Mouse (Mus musculus) intestine, embryonic 16.5 days (tissue): ENCODE measurements around the gene Tmc8. TPM values are rescaled to one million over a fixed set of nuclear protein-coding genes. Genes with fewer than 3 reads are reported as not detected.

Experiments
- ATAC-seq: fragments of 200-750 bp; cut with Nextera tagmentation; 2 replicates; pipeline ENCODE4 v1.8.0; 2017; ENCODE audit warnings: moderate TSS enrichment, moderate library complexity
- H3K27ac ChIP-seq: fragments of 300-500 bp; sonication (generic); 2 replicates; pipeline ENCODE4 v1.5.1; 2014; ENCODE audit warnings: mild to moderate bottlenecking, low read length
- H3K27me3 ChIP-seq: fragments of 300-500 bp; sonication (generic); replicated peaks from 2 replicates; pipeline ENCODE4 v1.6.1; 2014; ENCODE audit warnings: low read length, control low read depth, mixed read lengths; ENCODE audit not compliant: control insufficient read depth, insufficient read depth
- H3K36me3 ChIP-seq: fragments of 300-500 bp; sonication (generic); 2 replicates; pipeline ENCODE4 v1.6.1; 2014; ENCODE audit warnings: low read length, control low read depth; ENCODE audit not compliant: control insufficient read depth, insufficient read depth
- H3K4me1 ChIP-seq: fragments of 300-500 bp; sonication (generic); 2 replicates; pipeline ENCODE4 v1.6.1; 2014; ENCODE audit warnings: low read length, control low read depth, mixed read lengths; ENCODE audit not compliant: control insufficient read depth, insufficient read depth
- H3K4me2 ChIP-seq: fragments of 300-500 bp; sonication (generic); 2 replicates; pipeline ENCODE4 v1.6.1; 2014; ENCODE audit warnings: low read depth, low read length, control low read depth
- H3K4me3 ChIP-seq: fragments of 300-500 bp; sonication (generic); 2 replicates; pipeline ENCODE4 v1.5.1; 2014; ENCODE audit warnings: mild to moderate bottlenecking, low read length
- H3K9ac ChIP-seq: fragments of 300-500 bp; sonication (generic); 2 replicates; pipeline ENCODE4 v1.6.1; 2014; ENCODE audit warnings: low read depth, low read length
- H3K9me3 ChIP-seq: fragments of 300-500 bp; sonication (generic); 2 replicates; pipeline ENCODE4 v1.6.1; 2016; ENCODE audit warnings: low read length, control low read depth; ENCODE audit not compliant: control insufficient read depth
- WGBS: fragments of 180-500 bp; shearing (Covaris S2); extraction: QIAGEN DNeasy Blood & Tissue Kit; methylation state at CpG from one replicate; pipeline ENCODE4 v1.1.7; 2014; 5-methylcytosine and 5-hydroxymethylcytosine counted together
- polyA plus RNA-seq: library from polyadenylated mRNA; unstranded; fragments of >200 nt; fragmentation: Nextera tagmentation; extraction: Ambion mirVana; gene quantifications from 2 replicates; pipeline ENCODE4 v1.2.1, GENCODE M21; 2015

The Tmc8 gene
- polyA plus RNA-seq, 1 experiment from 2014 or later: 14.5 TPM

- Histone ChIP-seq H3K27ac (peak overlapping the region; percentile 92), H3K36me3 (peaks cover 3% of the 10 kb centered on the region; the same call in 1 of the 2 replicates), H3K9ac (peak overlapping the region; percentile 77), H3K4me1 (peaks cover 42% of the 10 kb centered on the region), H3K27me3 (no peaks in the 10 kb centered on the region), H3K4me2 (peak overlapping the region; percentile 91), H3K4me3 (peak overlapping the region; percentile 64), H3K9me3 (no peaks in the 10 kb centered on the region)
- 43% methylated on average over 12 of the region's 12 CpGs for WGBS
- no peak for ATAC-seq
These were observed 2.9 kb upstream of the Tmc8 start for GRCm38 (mm10) chr11:117778851-117779433.

- no peaks in the 10 kb centered on the region for H3K27me3 ChIP-seq
- peak; percentile 41 for ATAC-seq
- H3K9ac ChIP-seq: peak overlapping the region; percentile 77
- WGBS: 4% methylated on average over 38 of the region's 38 CpGs
- no peaks in the 10 kb centered on the region for H3K9me3 ChIP-seq
- H3K4me1 ChIP-seq: peaks cover 42% of the 10 kb centered on the region
- peak overlapping the region; percentile 92 for H3K27ac ChIP-seq
- H3K4me2 ChIP-seq: peak overlapping the region; percentile 91
- H3K4me3 ChIP-seq: peak overlapping the region; percentile 64
- peaks cover 3% of the 10 kb centered on the region; the same call in 1 of the 2 replicates for H3K36me3 ChIP-seq
These were observed 2.3 kb upstream of the Tmc8 start for GRCm38 (mm10) chr11:117779434-117780198.

GRCm38 (mm10) chr11:117780199-117780515, 1.7 kb upstream of the Tmc8 start:
- Histone ChIP-seq H3K9ac (peak overlapping the region; percentile 77), H3K9me3 (no peaks in the 10 kb centered on the region), H3K4me3 (peak overlapping the region; percentile 64), H3K27me3 (no peaks in the 10 kb centered on the region), H3K36me3 (peaks cover 3% of the 10 kb centered on the region; the same call in 1 of the 2 replicates), H3K27ac (peak overlapping the region; percentile 92), H3K4me2 (peak overlapping the region; percentile 91), H3K4me1 (peaks cover 42% of the 10 kb centered on the region)
- WGBS: 1% methylated on average over 17 of the region's 17 CpGs
- peak; percentile 36 for ATAC-seq

- Histone ChIP-seq H3K4me3 (peak overlapping the region; percentile 64), H3K27ac (peak overlapping the region; percentile 92), H3K27me3 (no peaks in the 10 kb centered on the region), H3K4me1 (peaks cover 42% of the 10 kb centered on the region), H3K36me3 (peaks cover 3% of the 10 kb centered on the region; the same call in 1 of the 2 replicates), H3K4me2 (peak overlapping the region; percentile 91), H3K9me3 (no peaks in the 10 kb centered on the region), H3K9ac (peak overlapping the region; percentile 77)
- peak; percentile 85 for ATAC-seq
- 1% methylated on average over 19 of the region's 19 CpGs for WGBS
These were observed 1.2 kb upstream of the Tmc8 start for GRCm38 (mm10) chr11:117780582-117781111.

- H3K4me3 ChIP-seq: peak overlapping the region; percentile 64
- peak overlapping the region; percentile 92 for H3K27ac ChIP-seq
- H3K4me2 ChIP-seq: peak overlapping the region; percentile 91
- peaks cover 3% of the 10 kb centered on the region; the same call in 1 of the 2 replicates for H3K36me3 ChIP-seq
- peaks cover 42% of the 10 kb centered on the region for H3K4me1 ChIP-seq
- H3K27me3 ChIP-seq: no peaks in the 10 kb centered on the region
- 23% methylated on average over 18 of the region's 18 CpGs for WGBS
- no peak for ATAC-seq
- H3K9me3 ChIP-seq: no peaks in the 10 kb centered on the region
- H3K9ac ChIP-seq: peak overlapping the region; percentile 77
These were observed 566 bp upstream of the Tmc8 start for GRCm38 (mm10) chr11:117781199-117781821.

- Histone ChIP-seq H3K27ac (peak overlapping the region; percentile 4), H3K27me3 (no peaks in the 10 kb centered on the region), H3K36me3 (no peaks in the 10 kb centered on the region; the same call in 1 of the 2 replicates), H3K4me2 (peak overlapping the region; percentile 56), H3K4me3 (peak overlapping the region; percentile 38), H3K4me1 (peaks cover 42% of the 10 kb centered on the region), H3K9ac (peak overlapping the region; percentile 68), H3K9me3 (no peaks in the 10 kb centered on the region)
- ATAC-seq: no peak
- 62% methylated on average over 9 of the region's 9 CpGs for WGBS
These were observed 794 bp downstream of the Tmc8 start for GRCm38 (mm10) chr11:117782705-117783034.

- peak overlapping the region; percentile 68 for H3K9ac ChIP-seq
- H3K27me3 ChIP-seq: no peaks in the 10 kb centered on the region
- H3K9me3 ChIP-seq: no peaks in the 10 kb centered on the region
- H3K4me3 ChIP-seq: peak overlapping the region; percentile 38
- WGBS: 12% methylated on average over 31 of the region's 31 CpGs
- ATAC-seq: no peak
- no peaks in the 10 kb centered on the region; the same call in 1 of the 2 replicates for H3K36me3 ChIP-seq
- H3K27ac ChIP-seq: peak overlapping the region; percentile 4
- peak overlapping the region; percentile 56 for H3K4me2 ChIP-seq
- H3K4me1 ChIP-seq: peaks cover 42% of the 10 kb centered on the region
These were observed 1.2 kb downstream of the Tmc8 start for GRCm38 (mm10) chr11:117783089-117783488.

- Histone ChIP-seq H3K4me1 (peaks cover 38% of the 10 kb centered on the region), H3K9ac (peak overlapping the region; percentile 68), H3K27me3 (no peaks in the 10 kb centered on the region), H3K4me3 (peak overlapping the region; percentile 38), H3K27ac (no peak overlapping the region), H3K9me3 (no peaks in the 10 kb centered on the region), H3K36me3 (no peaks in the 10 kb centered on the region), H3K4me2 (peak overlapping the region; percentile 56)
- ATAC-seq: no peak
- WGBS: 54% methylated on average over 10 of the region's 10 CpGs
These were observed 1.9 kb downstream of the Tmc8 start for GRCm38 (mm10) chr11:117783683-117784309.

GRCm38 (mm10) chr11:117786294-117786693, 4.4 kb downstream of the Tmc8 start:
- H3K27me3 ChIP-seq: no peaks in the 10 kb centered on the region
- 11% methylated on average over 10 of the region's 10 CpGs for WGBS
- H3K27ac ChIP-seq: no peak overlapping the region
- H3K9me3 ChIP-seq: no peaks in the 10 kb centered on the region
- ATAC-seq: no peak
- H3K9ac ChIP-seq: no peak overlapping the region
- H3K4me3 ChIP-seq: no peak overlapping the region
- H3K4me1 ChIP-seq: peaks cover 17% of the 10 kb centered on the region
- H3K36me3 ChIP-seq: no peaks in the 10 kb centered on the region
- H3K4me2 ChIP-seq: no peak overlapping the region
